Mouse (Mus musculus): ENCODE measurements around the gene Gm20481.
"Not testable (repeated sequence)": the region's sequence is repeated elsewhere in the genome, so short reads cannot be mapped to it uniquely, and the experiment has no call there.

The Gm20481 gene

GRCm38 (mm10) chr17:34951636-34952377, 17.9 kb upstream of the Gm20481 start:
- peak; percentile 32 for DNase-seq (ENCODE audit: low spot score)

DNA sequence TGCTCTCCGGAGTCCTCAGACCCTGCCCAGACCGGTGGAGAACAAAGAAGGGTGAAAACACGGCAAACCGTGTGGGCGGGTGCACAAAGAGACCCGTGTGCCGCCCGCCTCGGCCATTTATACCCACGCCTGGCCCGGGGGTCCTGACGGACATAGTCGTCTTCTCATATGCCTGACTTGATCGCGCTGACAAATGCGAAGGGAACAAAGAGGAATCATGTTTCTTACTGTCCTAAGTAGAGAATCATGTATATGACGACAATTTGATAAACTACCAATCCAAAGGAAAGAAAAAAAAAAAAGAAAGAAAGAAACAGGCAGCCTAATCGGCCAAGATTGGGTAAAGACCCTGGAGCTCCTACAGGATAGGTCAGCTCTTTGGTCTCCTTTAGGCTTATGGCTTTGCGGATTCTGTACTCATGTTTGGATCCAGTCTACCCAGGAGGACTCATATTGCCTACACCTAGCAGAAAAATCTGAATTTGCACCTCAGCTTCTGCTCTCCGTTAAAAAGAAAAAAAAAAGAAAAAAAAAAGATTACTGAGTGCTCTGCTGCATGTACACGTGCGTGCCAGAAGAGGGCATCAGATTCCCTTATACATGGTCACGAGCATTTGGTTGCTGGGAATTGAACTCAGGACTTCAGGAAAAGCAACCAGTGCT, 17.2 kb upstream of the Gm20481 start:
- peak; percentile 79 for DNase-seq (ENCODE audit: low spot score)

GRCm38 (mm10) chr17:34953258-34953657, 16.5 kb upstream of the Gm20481 start:
- no peak for DNase-seq (ENCODE audit: low spot score)

GRCm38 (mm10) chr17:34953904-34954303, 15.8 kb upstream of the Gm20481 start:
- no peak for DNase-seq (ENCODE audit: low spot score)

DNA sequence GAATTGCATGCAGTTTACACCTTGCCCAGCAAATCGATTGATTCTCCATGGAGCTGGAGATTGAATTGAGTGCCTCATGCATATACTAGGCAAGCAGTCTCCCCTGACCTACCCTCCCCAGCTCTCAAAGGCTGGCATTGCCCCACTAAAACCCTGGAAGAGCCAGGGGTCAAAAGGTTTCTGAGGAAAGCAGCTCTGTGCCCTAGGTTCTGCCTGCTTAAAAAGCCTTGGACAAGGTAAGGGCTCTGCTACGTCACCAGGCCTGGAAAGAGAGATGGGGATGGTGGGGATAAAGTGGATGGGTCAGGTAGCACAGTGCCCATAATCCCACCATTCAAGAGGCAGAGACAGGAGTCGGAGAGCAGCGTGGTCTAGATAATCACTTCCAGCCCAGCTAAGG, 14.9 kb upstream of the Gm20481 start:
- DNase-seq (ENCODE audit: low spot score), result no peak

DNA sequence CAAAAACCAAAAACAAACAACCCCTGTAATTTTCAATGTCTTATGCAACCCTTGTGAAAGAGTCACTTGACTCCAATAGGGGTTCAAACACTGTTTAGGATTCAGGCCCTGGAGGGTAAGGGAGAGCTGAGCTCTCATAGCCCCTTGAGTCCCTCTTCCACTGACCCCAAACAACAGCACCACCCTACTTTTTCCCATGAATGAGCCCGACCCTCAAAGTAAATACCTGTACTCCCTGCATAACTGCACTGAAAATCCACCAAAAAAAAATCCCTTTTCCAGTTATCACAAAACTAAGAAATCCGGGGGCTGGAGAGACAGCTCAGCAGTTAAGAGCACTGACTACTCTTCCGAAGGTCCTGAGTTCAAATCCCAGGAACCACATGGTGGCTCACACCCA, 13.8 kb upstream of the Gm20481 start:
- DNase-seq (ENCODE audit: low spot score), result peak; percentile 16

DNA sequence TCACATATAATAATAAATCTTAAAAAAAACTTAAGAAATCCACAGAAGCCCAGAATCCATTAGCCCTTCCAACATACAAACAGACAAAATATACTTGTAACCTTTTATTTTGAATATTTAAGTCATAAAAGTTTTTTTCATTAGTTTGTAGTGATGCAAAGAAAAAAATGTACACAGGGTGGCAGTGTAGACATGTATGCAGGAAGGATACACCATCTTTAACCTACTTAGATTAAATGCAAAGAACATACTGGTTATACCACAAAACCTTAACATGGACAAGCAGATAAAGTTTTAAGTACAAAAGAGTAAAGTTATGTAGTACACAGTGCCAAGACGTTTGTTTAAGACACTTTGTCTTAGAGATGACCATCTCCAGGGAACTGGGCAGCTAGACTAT, 13.4 kb upstream of the Gm20481 start:
- peak; percentile 49 for DNase-seq (ENCODE audit: low spot score)

DNA sequence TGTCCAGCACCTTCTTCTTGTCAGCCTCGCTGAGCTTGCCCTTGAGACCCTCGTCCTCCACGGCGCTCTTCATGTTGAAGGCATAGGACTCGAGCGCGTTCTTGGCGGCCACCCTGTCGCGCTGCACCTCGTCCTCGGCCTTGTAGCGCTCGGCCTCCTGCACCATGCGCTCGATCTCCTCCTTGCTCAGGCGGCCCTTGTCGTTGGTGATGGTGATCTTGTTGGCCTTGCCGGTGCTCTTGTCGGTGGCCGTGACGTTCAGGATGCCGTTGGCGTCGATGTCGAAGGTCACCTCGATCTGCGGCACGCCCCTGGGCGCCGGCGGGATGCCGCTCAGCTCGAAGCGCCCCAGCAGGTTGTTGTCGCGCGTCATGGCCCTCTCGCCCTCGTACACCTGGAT, 12.4 kb upstream of the Gm20481 start:
- not testable (repeated sequence) for DNase-seq (ENCODE audit: low spot score)

- not testable (repeated sequence) for DNase-seq (ENCODE audit: low spot score)
These were observed 11.7 kb upstream of the Gm20481 start for GRCm38 (mm10) chr17:34957966-34958365.

DNA sequence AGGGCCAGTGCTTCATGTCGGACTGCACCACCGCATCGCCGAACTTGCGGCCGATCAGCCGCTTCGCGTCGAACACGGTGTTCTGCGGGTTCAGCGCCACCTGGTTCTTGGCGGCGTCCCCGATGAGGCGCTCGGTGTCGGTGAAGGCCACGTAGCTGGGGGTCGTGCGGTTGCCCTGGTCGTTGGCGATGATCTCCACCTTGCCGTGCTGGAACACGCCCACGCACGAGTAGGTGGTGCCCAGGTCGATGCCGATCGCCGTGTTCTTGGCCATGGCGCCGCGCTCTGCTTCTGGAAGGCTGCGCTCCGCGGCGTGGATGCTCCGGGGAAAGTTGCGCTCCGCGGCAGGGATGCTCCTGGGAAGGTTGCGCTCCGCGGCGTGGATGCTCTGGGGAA, 11.0 kb upstream of the Gm20481 start:
- DNase-seq (ENCODE audit: low spot score), result not testable (repeated sequence)

DNA sequence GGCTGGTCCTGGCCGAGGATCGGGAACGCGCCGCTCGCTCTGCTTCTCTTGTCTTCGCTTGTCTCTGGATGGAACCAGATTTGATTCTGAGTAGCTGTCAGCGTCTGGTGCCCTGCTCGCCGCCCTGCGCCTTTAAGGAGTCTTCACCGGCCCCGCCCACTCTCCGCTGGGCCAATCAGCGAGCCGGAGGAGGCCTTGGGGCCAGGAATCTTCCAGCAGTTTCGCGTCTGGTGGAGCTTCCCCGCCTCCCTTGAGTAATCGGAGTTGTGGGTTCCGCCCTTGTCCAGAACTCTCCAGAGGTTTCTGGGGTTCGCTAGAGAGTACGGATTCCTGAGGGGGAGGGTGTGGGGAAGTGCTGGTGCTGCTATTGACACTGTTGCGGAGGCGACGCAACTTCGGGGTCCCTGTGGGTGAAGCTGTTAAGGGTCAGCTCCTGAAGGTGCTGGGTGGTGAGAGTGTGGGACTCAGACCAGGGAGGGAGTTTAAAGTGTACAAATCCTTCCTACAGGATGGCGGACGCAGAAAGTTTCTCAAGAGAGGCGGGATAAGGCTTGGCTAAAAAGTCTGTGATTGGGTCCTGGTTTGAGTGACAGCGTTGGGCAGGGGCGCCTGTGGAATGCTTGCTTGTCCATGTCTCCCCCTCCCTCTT, 10.5 kb upstream of the Gm20481 start, which contains the start of gene Hspa1b:
TSS of gene Hspa1b (minus strand) at position 109 of the 649 bp plus-strand sequence.
- DNase-seq (ENCODE audit: low spot score), result peak; percentile 53

GRCm38 (mm10) chr17:34959881-34960515, 9.7 kb upstream of the Gm20481 start:
- DNase-seq (ENCODE audit: low spot score), result no peak

- no peak for DNase-seq (ENCODE audit: low spot score)
These were observed 8.8 kb upstream of the Gm20481 start for GRCm38 (mm10) chr17:34960702-34961493.

DNA sequence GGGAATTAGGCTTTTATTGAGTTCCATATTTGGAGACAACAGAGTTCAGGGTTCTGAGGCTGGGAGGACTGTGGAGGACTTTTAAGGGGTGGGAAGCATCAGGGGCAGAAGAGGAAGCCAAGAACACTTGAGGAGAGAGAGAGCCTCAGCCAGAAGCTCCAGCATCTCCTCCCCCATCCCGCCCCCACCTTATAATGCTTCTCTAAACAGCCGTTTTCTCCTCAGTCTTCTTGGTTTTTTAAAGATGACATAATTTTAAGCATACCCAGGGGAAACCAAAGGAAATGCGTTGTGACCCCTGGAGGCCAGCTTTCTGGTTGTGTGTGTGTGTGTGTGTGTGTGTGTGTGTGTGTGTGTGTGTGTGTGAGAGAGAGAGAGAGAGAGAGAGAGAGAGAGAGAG, 7.6 kb upstream of the Gm20481 start:
- DNase-seq (ENCODE audit: low spot score), result no peak

DNA sequence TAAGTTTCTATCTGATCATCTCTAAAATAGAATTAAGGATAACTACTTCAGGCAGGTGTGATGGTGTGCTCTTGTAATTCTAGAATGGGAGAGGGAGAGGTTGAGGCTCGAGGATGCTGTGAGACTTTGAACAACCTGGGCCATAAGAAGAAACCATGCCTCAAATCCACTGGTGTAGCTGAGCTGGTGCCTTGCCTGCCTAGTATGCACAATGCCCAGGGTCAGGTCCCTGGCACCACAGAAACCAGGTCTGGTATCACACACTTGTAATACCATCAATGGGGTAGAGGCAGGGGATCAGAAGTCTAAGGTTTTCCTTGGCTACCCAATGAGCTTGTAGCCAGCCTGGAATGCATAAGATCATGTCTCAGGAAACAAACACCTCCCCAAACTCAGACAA, 6.9 kb upstream of the Gm20481 start:
- no peak for DNase-seq (ENCODE audit: low spot score)

- no peak for DNase-seq (ENCODE audit: low spot score)
These were observed 5.1 kb upstream of the Gm20481 start for GRCm38 (mm10) chr17:34964640-34965049.

DNA sequence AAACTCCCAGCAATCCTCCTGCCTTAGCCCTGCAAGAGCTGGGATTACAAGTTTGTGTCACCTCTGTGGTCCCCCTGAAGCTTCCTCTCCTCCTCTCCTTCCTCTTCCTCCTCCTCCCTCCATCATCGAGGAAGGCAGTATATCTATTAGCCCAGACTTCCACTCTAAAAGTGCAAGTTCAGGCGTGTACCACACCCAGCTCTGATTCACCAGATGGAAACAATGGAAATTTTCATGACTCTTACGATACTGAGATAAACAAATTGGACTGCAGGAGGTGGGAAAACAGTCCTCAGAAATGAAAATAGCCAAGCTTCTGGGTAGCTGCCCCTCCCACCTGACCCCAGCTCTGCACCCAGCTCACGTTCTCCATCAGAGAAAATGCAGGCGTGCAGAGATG, 4.1 kb upstream of the Gm20481 start:
- no peak for DNase-seq (ENCODE audit: low spot score)

- DNase-seq (ENCODE audit: low spot score), result not testable (repeated sequence)
These were observed 1.1 kb downstream of the Gm20481 start for GRCm38 (mm10) chr17:34970850-34971249.

DNA sequence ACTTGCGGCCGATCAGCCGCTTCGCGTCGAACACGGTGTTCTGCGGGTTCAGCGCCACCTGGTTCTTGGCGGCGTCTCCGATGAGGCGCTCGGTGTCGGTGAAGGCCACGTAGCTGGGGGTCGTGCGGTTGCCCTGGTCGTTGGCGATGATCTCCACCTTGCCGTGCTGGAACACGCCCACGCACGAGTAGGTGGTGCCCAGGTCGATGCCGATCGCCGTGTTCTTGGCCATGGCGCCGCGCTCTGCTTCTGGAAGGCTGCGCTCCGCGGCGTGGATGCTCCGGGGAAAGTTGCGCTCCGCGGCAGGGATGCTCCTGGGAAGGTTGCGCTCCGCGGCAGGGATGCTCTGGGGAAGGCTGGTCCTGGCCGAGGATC, 2.0 kb downstream of the Gm20481 start:
- DNase-seq (ENCODE audit: low spot score), result not testable (repeated sequence)

DNA sequence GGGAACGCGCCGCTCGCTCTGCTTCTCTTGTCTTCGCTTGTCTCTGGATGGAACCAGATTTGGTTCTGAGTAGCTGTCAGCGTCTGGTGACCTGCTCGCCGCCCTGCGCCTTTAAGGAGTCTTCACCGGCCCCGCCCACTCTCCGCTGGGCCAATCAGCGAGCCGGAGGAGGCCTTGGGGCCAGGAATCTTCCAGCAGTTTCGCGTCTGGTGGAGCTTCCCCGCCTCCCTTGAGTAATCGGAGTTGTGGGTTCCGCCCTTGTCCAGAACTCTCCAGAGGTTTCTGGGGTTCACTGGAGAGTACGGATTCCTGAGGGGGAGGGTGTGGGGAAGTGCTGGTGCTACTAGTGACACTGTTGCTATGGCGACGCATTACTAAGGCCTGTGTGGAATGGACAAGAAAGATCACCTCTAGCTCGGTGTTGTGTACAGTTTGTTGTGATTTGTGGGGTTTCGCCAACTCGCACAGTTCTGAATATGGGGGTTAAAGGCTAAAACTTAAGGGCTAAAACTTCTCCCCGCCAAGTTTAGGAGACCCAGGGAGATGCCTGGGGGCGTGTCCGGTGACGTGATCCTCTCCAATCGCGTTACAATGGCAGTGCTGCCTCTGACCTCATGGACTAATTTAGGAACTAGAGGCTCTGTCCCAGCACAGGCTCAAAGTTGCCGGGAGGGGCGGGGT, 2.5 kb downstream of the Gm20481 start, which contains the start of the genes Hspa1a and Hspa1l:
TSS of gene Hspa1a (minus strand) at position 88 of the 681 bp plus-strand sequence.
TSS of gene Hspa1l (plus strand) at position 635 of the 681 bp plus-strand sequence.
- DNase-seq (ENCODE audit: low spot score), result not testable (repeated sequence)

Measured in c-Kit-positive CD71-positive TER-119-positive erythroid progenitor cells, embryonic 14.5 days (primary cell).